Mouse (Mus musculus): ENCODE data around the gene Six3. TPM values are rescaled to one million over a fixed set of nuclear protein-coding genes. Genes with fewer than 3 reads are reported as not detected.

Gene Six3
- polyA plus RNA-seq (2015; fragmentation: Nextera tagmentation; extraction: Ambion mirVana), result 0.07 TPM in 1 of 2 replicates, not detected in the other

DNA sequence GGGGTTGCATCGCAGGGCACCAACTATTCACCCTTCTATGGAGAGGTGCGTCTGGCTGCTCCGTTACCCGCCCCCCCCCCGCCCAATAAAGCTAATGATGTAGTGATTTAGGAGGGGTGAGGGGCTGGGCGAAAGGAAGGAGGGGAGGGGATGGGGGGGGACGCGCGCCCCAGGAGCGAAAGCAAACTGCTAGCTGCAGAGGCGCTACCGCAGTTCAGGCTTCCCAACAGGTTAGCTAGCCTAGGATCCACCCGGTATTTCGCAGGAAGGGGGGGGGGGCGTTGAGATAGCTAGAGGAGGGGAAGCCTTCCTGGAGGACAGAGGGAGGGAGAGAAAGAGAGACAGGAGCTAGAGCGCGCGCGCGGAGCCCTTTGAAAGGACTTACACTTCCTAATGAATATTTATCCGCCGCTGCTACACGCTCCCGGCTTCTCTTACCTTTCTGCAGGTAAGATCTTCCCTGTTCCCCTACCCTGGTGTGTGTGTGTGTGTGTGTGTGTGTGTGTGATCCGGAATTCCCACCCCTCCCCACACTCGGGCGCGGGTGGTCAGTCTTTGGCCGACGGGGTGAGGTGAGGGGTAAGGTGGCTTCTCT lies at the start of gene Six3:
Gene Six3, plus strand, starts transcription at position 343 of the 595 bp plus-strand sequence.
- no peak for DNase-seq (ENCODE audit: low spot score)

DNA sequence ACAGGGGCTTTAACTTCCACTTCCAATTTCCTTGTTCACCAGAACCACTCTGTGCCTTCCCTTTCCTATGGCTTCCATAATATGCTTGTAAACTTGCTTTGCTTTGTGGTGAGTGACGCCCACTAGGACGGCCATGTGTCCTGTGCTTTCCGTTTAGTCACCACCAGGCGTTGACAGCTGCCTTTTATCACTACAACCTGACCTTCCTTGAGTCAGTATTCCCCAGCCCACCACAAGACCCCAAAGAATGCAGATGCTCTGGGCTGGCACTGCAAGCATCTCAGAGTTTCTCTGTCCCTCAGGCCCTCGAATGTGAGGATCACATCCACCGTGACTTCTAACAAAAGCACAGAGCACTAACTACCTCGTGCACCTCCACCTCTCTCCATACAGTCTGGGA lies 49.3 kb upstream of the Six3 start:
- no peak for DNase-seq (ENCODE audit: low spot score)

DNA sequence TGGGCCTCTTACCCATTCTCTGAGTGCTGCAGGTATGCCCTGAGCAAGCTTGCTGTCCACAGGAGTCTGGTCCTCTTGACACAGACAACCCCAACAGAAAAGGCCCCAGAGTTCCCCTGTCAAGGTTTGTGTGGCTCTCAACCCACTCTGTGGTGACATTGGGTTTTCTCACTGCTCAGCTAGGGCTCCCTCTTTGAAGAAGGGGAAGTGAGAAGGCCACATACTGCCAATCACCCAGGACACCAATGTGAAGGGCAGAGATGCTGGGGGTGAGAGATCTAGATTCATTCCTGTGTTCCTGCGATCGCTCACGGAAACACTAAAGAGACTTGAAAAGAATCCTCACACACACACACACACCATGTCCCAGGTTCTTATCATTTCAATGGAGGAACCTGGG lies 39.4 kb upstream of the Six3 start:
- DNase-seq (ENCODE audit: low spot score), result no peak

DNA sequence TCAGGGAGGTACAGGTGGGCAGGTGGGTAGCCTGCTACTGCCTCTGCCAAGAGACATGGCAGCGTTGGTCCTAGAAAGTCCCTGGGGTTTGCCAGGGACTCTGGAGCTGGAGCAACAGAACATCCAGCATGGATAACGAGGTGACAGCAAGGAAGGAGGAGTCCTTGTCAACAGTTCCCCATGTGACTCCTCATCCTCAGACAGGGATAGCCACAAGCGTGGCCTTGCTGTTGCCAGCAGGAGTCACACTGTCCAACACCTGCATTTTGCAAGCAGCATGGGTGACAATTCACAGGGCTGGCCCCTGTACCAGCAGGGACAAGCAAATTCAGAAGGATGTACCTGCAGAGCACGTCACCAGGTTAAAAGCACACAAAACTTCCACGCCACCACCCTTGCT lies 35.1 kb upstream of the Six3 start:
- no peak for DNase-seq (ENCODE audit: low spot score)

DNA sequence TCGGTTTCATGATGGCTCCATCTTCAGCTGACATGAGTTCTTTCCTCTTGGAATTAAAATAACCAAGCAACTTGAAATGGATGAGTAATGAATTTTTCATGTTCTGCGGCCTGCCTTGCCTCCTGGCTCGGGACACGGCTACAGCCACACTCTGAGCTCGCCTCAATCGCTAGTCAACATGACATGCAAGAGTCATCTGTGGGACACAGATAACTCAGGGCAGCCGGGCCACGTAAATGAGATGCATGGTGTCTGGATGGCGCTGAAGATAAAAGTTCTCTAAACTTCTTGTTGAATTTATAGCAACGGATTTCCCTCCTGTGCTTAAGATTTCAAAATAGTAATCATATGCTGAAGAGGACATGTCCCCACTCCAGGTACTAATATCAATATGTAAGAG lies 34.1 kb upstream of the Six3 start:
- no peak for DNase-seq (ENCODE audit: low spot score)

DNA sequence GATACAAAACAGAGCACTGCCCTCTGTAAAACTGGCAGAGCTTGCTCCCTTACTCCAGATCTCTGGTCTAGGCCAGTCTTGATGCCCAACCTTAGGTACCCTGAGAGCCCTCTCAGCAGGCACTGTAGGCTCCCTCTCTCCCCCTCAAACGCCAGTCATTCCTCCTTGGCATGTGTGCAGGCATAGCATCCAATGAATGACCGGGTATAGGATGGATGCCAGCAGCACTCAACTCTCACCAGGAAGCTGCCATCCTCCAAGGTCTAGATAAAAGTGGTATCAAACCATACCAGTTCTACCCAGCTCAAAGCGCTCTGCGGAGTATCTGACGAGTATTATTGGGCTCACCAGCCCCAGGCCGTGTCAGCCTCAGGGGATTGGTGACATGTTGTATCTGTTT lies 33.2 kb upstream of the Six3 start:
- DNase-seq (ENCODE audit: low spot score), result no peak

DNA sequence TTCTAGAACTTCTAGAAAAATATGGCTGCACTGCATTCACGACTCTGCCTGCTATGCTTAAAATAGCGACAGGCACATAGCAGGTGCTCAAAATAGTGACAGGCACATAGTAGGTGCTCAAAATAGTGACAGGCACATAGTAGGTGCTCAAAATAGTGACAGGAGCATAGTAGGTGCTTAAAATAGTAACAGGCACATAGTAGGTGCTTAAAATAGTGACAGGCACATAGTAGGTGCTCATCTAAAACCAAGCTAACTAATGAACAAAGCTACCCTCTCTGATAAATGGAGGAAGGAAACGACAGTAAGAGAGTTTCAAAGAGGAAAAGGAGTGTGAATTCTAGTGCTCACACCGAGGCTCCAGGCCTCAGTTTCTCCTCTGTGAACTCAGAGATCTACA lies 29.2 kb upstream of the Six3 start:
- DNase-seq (ENCODE audit: low spot score), result no peak

DNA sequence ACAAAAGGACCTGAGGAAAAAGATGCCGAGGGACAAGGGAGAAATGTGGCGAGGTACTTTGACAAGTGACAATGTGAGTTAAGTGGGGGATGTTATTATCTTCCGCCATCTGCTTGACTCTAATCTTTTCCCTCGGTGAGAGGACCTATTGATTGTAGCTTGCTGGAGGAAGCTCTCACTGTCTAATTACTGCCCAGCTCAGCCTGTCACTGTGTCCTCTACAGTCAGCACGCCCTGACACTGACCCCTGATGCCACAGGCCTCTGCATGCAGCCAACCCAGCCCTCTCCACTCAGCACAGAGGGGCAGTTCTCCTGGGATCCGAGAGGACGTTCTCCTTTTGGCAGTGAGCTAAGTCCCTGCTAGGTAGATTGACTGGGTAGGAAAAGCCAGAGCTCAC lies 28.8 kb upstream of the Six3 start:
- DNase-seq (ENCODE audit: low spot score), result no peak

DNA sequence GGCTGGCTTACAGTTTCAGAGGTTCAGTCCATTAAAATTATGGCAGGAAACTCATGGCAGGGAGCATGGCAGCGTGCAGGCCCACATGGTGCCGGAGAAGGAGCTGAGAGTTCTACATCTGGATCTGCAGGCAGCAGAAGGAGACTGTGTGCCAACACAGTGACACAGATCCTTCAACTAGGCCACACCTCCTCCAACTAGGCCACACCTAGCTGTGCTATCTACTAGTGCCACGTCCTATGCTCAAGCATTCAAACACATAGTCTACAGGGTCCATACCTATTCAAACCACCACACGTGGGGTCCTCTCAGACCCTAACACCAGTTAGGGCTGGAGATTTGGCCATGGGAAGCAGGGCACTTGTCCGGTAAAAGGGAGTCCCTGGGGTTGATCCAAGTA lies 27.6 kb upstream of the Six3 start:
- no peak for DNase-seq (ENCODE audit: low spot score)

DNA sequence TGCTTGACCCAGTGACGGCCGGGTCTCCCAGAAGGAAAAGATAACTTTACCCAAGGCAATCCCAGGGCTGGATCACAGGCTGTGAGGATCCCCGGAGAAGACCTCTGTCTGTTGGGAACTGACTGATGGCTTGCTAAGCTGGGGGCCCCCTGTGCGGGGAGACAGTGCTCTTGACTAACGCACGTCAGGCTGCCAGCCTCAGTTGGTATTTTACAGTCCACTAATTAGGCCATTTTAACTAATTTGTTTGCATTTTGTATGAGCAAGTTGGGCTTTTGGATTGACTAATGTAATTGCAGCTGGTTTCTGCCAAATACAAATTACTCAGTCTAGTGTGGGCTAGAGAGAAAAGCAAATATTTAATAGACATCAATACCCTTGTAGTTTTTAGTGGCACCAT lies 21.4 kb upstream of the Six3 start:
- no peak for DNase-seq (ENCODE audit: low spot score)

DNA sequence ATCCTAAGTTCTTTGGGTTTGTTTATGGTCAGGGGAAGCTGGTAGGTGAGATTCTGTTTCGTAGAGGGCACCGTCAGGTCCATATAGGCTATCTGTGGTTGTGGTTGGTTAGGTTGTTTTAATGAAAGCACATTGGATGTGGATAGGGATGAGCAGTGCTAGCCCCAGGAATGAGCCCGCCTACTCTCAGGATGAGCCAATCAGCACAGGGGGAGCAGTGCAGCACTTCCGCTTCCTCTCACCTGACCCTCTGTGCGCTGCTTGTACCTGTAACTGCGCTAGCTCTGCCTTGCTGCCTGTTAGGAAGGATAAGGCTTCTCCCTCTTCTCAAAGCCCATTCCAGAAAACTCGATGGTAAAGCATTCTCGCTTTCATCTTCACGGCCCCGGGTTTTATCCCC lies 17.6 kb upstream of the Six3 start:
- no peak for DNase-seq (ENCODE audit: low spot score)

DNA sequence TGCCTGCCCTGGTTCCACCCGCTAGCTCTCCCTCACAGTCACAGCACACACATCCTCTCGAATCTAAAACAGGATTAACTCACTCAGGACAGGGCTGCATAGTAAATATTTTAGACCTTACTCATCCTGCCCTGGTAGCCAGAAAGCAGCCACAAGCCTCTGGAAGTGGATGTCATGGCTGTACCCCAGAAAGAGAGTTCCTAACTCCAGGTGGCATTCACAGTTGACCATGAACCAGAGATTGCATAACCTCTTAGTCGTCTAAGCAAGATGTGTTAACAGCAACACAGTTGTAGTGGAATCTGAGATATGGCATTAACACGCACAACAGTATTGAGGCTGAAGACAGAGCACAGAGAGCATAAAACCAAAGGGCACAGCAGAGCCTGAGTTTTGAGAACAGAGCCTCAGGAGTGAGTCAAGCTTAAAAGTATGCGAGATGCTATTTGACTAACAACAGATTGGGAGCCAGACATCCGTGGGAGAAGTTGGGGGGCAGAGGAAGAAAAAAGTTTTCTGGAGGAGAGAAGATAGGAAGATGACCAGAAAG lies 17.0 kb upstream of the Six3 start:
- no peak for DNase-seq (ENCODE audit: low spot score)

DNA sequence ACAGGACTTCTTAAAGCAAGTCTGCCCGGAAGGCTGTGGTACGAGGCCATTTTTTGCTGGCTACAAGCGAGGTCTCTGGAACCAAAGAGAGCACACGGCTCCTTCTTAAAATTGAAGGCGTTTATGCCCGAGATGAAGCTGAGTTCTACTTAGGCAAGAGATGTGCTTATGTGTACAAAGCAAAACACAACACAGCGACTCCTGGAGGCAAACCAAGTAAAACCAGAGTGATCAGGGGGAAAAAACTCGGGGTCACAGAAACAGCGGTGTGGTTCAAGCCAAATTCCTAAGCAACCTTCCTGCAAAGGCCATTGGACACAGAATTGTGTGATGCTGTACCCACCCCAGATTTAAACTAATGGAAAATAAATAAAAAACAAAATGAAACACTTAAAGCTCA lies 13.9 kb upstream of the Six3 start:
- no peak for DNase-seq (ENCODE audit: low spot score)

DNA sequence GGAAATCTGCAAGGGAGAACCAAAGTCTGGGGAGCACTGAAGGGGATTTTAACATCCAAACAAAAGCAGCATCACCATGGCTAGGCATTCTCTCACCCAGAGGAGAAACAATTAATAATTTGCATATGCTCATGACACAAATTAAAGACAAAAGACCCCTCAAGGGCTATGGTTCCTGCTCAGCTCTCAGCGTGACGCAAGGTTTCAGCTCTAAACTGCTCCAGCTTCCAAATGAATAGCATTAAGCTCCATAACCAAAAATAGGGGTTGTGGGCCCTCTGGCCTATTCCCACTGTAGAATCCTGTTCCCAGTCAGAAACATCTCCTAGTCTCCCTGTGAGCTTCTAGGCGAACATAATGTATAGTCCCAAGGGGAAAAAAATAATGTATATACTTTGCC lies 6.9 kb upstream of the Six3 start:
- no peak for DNase-seq (ENCODE audit: low spot score)

DNA sequence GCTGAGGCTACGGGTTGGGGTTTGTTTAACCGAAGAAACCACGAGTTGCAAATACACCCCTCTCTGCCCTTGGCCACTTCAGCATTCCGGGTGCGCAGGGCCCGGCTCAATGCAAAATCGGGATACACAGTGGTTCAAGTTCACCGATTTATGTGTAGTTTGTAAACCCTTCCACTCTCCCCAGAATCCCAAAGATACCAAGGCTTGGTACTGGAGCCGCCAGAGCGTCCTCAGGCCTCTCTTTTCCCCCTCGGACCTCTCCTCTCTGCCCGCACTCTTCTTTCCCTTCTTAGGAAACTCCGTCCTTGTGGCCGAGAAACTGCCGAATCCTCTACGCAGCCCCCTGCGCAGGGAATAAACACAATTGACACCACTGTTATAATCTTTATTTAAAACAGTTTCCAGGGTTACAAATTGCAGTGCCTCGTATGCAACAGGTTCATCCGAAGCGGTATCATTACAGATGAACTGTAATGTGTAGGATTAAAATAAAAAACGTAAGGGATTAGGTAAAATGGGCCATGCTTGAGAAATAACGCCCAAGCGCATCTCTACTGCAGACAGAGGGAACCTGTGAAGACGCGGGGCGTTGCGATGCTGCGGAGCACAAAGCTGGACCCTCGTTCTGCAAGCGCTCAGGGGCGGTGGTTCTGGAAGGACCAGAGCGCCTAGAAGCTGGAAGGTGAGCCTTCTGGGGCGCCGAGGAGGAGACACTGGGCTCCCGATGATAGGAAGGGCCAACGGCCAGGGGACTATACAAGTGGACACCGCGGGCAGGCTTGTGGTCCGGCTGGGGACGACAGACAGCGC lies 5.6 kb upstream of the Six3 start:
- no peak for DNase-seq (ENCODE audit: low spot score)

DNA sequence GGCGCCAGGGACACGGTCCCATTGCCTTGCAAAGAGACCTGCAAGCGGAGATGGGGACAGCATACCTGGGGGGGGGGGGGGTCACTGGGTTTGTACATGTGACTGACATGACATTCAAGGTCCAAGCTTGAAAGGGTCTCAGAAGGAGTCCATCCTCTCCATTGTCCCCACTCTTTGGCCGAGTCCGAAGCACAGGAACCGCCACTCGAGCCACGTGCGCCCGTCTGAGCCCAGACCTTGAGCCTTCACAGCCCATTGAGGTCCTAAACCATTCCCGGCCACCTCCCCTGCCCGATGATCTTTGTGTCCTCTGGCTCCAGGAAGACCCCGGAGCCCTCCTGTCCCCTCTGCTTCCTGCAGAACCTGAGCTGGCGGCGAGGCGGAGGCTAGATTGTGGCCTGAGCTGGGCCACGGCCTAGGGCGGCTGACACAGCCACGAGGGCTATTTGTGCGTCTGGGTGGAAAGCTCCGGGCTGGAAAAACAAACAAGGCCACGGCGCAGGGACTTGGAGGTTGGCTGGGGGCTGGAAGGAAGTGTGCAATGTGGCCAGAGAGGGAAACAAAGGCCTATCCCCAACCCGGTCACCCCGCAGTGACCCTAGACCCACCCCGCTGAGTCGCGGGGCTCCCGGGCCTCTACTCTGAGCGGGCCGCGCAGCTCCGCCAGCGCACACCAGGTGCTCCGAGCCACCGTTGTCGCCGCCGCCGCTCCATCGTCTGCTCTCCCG lies 4.9 kb upstream of the Six3 start:
- no peak for DNase-seq (ENCODE audit: low spot score)

DNA sequence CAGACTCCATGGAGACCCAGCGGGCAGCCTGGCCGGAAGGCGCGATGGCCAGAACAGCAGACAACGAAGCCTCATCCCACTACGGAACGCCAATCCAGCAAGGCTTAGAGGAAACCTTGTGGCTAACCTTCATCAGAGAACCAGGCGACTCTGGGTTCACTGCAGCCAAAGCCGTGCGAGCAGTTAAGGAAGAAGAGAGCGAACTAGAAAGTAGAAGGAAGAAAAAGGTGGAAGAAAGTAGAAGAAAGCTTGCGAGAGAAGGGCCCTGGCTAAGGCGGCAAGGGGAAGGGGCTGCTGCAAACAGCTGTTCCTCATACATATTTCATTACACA lies 4.3 kb upstream of the Six3 start:
- DNase-seq (ENCODE audit: low spot score), result no peak

DNA sequence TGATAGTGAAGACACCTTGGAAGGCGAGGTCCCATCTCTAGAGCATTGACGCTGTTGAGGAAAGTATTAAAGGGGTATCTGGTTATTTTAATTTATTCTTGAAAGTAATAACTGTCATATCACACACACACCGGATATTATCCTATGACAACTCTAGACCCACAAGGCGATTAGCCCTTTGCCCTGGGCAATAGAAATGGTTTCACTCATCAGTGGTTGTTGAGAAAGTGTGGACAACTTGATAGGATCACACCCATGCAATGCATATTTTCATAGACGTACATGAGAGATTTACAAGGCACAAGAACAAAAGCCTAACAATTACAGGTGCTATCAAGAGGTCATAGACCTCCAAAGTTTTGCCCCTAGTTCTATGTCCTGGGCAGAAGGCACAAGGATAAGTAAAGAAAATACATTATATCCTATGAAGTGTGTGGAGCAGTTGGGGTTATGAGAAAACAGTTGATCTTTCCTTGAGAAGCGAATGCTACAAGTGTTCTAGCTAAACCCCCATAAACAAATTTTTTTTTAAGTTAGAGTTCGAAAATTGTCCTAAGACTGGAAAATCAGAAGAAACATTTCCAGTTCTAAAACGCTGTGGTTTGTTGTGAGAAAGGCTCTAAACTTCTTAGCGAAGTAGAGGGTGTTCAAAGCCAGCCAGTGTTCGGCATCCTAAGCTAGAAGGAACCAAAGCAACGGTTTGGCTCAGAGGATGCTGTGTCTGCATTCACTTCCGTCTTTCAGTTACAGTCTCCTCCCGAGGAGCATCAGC lies 3.6 kb upstream of the Six3 start:
- DNase-seq (ENCODE audit: low spot score), result no peak

DNA sequence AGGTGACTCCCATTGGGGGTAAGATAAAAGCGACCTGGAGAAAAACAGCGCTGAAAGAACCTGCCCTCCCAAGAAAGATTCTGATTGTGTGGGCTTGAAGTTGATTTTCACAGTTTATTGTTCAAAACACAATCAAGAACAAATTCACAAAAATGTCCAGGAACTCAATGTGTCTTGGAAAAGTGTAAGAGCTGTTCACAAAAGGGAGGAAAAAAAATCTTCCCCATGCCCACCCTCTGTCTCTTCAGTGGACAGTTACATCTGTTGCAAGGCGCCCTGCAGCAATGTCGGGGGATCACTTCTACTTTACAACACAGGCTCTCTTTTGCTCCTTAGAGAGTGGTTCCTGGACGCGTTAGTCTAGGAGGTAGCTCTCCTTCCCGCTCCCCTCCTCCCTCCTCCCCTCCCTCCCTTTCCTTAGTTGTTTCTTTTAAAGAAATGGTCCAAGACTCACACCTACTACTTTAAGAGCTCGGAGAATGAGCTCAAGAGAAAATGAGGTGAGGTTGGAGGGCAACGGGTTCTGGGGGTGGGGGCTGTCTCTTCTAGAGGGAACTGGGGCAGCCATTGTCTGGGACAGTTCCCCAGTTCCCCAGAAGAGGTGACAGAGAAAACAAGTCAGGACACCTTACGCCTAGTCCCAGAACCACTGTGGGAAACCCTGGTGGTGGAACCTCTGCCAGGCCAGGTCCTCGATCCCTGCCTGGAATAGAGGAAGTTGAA lies 2.9 kb upstream of the Six3 start:
- DNase-seq (ENCODE audit: low spot score), result no peak

DNA sequence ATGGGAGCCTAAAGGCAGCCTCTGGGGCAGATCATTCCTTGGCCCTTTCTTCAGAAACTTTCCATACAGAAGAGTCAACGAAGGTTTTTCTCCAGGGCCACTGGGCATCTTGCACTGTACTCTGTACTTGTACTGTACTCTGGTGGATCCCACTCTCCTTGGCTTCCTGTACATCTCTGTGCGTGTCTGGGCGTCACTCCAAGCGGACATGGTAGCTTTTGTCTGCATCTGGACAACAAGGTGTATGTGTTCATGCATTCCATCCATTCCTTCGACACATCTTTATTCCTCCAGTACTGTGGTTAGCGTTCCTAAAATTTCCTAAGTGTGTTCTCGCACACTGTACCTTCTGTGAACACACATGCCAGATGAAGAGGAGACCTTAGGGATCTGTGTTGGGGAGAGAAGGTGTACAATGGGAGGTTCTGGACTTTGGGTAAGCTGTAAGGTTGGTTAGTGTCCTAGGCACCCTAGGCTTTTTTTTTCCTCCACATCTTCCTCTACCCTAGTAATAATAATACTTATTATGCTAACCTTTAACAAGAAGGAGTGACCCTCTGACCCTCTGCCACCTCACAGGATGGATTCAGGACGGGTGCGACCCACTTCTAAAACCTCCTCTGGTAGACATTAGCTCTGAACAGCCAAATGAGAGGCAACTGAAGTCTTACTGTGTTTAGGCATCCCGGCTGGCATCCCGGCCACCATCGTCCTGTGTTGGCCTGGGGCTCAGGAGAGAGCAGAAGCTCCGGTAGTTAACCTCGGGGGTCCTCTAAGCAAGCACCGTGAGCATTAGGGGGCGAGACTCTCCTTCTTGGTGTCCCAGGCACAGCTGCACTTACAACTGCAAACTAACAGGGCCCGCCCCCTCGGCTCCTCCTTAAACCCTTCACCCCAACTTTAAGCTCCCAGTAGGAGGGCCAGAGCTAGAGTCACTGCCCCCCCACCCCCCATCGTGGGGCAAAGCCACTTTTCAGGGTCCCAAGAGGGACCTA lies 1.6 kb upstream of the Six3 start:
- no peak for DNase-seq (ENCODE audit: low spot score)
